In the genomic region with DNA sequence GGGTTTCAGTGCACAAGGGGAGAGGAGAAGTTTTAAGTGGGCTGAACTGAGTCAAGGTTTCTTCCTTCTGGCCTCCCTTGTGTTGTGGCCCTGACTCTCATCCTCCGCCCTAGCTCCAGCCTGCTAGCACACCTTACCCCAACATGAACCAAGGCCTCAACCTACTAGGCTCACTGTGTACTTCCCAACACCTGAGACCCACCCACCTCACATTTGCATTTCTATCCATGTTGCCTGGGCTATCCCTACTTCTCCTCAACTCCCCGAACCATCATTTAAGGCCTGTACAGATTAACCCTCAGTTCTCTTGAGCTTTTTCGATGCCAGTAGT, we compare ENCODE assay signal across 8 mouse cellular contexts. TPM values are rescaled to one million over a fixed set of nuclear protein-coding genes. Genes with fewer than 3 reads are reported as not detected.
DNase-seq lines count a peak whose midpoint lies in the region; ATAC-seq and TF ChIP-seq lines count a peak whose summit lies in the region.

No protein-coding gene starts in this region.

- H3K4me2 ChIP-seq in midbrain, embryonic 12.5 days (replicated peaks), result no peak overlapping the region
- no peak overlapping the region for H3K4me2 ChIP-seq in midbrain, embryonic 16.5 days (ENCODE audit: low read length)
- no peak overlapping the region for H3K4me2 ChIP-seq in forebrain, embryonic 15.5 days (replicated peaks)

- peaks cover 2% of the 10 kb centered on the region; the same call in 1 of the 2 replicates for H3K4me1 ChIP-seq in heart, adult 2 months (ENCODE audit: control insufficient read depth, insufficient read depth, low read length)
- H3K4me1 ChIP-seq in heart, embryonic 10.5 days, result no peaks in the 10 kb centered on the region
- H3K4me1 ChIP-seq in midbrain, embryonic 12.5 days, result no peaks in the 10 kb centered on the region
- H3K4me1 ChIP-seq in midbrain, embryonic 16.5 days (ENCODE audit: control insufficient read depth, insufficient read depth, low read length), result 0 out of 2 replicates have a peak, but pooled peaks cover 2% of the 10 kb centered on the region
- peaks cover 4% of the 10 kb centered on the region; the same call in 1 of the 2 replicates for H3K4me1 ChIP-seq in forebrain, embryonic 15.5 days

- no peak overlapping the region for H3K9ac ChIP-seq in heart, adult 2 months (ENCODE audit: low read depth, low read length)
- H3K9ac ChIP-seq in midbrain, embryonic 12.5 days (replicated peaks), result no peak overlapping the region
- no peak overlapping the region for H3K9ac ChIP-seq in midbrain, embryonic 16.5 days (ENCODE audit: low read depth, low read length)
- no peak overlapping the region for H3K9ac ChIP-seq in forebrain, embryonic 15.5 days (replicated peaks)

- no peaks in the 10 kb centered on the region for H3K27me3 ChIP-seq in heart, adult 2 months (ENCODE audit: control insufficient read depth, insufficient read depth, low read length)
- no peaks in the 10 kb centered on the region for H3K27me3 ChIP-seq in heart, embryonic 10.5 days (ENCODE audit: insufficient read depth, poor library complexity, severe bottlenecking)
- H3K27me3 ChIP-seq in midbrain, embryonic 12.5 days, result no peaks in the 10 kb centered on the region
- no peaks in the 10 kb centered on the region for H3K27me3 ChIP-seq in midbrain, embryonic 16.5 days (ENCODE audit: control insufficient read depth, insufficient read depth, low read depth, low read length)
- H3K27me3 ChIP-seq in forebrain, embryonic 15.5 days, result no peaks in the 10 kb centered on the region

- intact Hi-C loops in heart, adult 2 months (cut with DNase I), result loop anchor here (1.0 kb wide), 1 partner anchor 67 kb away; no protein-coding TSS in a partner anchor

- no peak for TF ChIP-seq POLR2A in heart, adult 2 months (IDR thresholded peaks at IDR 0.05; ENCODE audit: insufficient read depth, low read depth, low read length)

- WGBS in heart, adult 2 months, result 95% methylated on average over 3 of the region's 3 CpGs
- 81% methylated on average over 3 of the region's 3 CpGs for WGBS in heart, embryonic 10.5 days
- 93% methylated on average over 3 of the region's 3 CpGs for WGBS in midbrain, embryonic 12.5 days
- 96% methylated on average over 3 of the region's 3 CpGs for WGBS in midbrain, embryonic 16.5 days
- 95% methylated on average over 3 of the region's 3 CpGs for WGBS in forebrain, embryonic 15.5 days

- DNase-seq in heart, adult 2 months, result no peak
- DNase-seq in heart, embryonic 10.5 days (ENCODE audit: low spot score), result no peak
- DNase-seq in cerebellum, adult 8-10 months, result no peak
- DNase-seq in ovary, postnatal 10 days (ENCODE audit: low spot score), result no peak
- no peak for DNase-seq in testis, postnatal 10 days (ENCODE audit: low spot score)

- H3K4me3 ChIP-seq in heart, adult 2 months, result no peak overlapping the region
- H3K4me3 ChIP-seq in heart, embryonic 10.5 days, result no peak overlapping the region
- no peak overlapping the region for H3K4me3 ChIP-seq in midbrain, embryonic 12.5 days
- H3K4me3 ChIP-seq in midbrain, embryonic 16.5 days (ENCODE audit: low read depth, low read length), result no peak overlapping the region
- no peak overlapping the region for H3K4me3 ChIP-seq in forebrain, embryonic 15.5 days

- no peak for TF ChIP-seq CTCF in heart, adult 2 months (IDR thresholded peaks at IDR 0.05)

- 0 out of 2 replicates have a peak, but pooled peaks have one; percentile 3 for TF ChIP-seq EP300 in heart, adult 2 months (IDR thresholded peaks at IDR 0.05; ENCODE audit: insufficient read depth, low read depth, low read length)

- no peak overlapping the region for H3K27ac ChIP-seq in heart, adult 2 months
- no peak overlapping the region for H3K27ac ChIP-seq in heart, embryonic 10.5 days
- no peak overlapping the region for H3K27ac ChIP-seq in midbrain, embryonic 12.5 days (replicated peaks)
- H3K27ac ChIP-seq in midbrain, embryonic 16.5 days (ENCODE audit: low read length), result no peak overlapping the region
- H3K27ac ChIP-seq in forebrain, embryonic 15.5 days (replicated peaks), result no peak overlapping the region

- H3K79me2 ChIP-seq in heart, adult 2 months (replicated peaks; ENCODE audit: control insufficient read depth, insufficient read depth, low read length), result no peaks in the 10 kb centered on the region

- no peaks in the 10 kb centered on the region for H3K9me3 ChIP-seq in heart, embryonic 10.5 days
- H3K9me3 ChIP-seq in midbrain, embryonic 12.5 days, result no peaks in the 10 kb centered on the region
- no peaks in the 10 kb centered on the region for H3K9me3 ChIP-seq in midbrain, embryonic 16.5 days (replicated peaks; ENCODE audit: control insufficient read depth, low read length, poor library complexity, severe bottlenecking)
- H3K9me3 ChIP-seq in forebrain, embryonic 15.5 days, result no peaks in the 10 kb centered on the region

- peak; percentile 44; the same call in 1 of the 2 replicates for ATAC-seq in midbrain, embryonic 12.5 days (ENCODE audit: low FRiP score, low read depth)
- ATAC-seq in midbrain, embryonic 16.5 days, result no peak
- ATAC-seq in forebrain, embryonic 15.5 days (replicated peaks), result peak; percentile 35; the same call in 1 of the 2 replicates

- H3K36me3 ChIP-seq in heart, adult 2 months (ENCODE audit: control insufficient read depth, insufficient read depth, low read length), result no peaks in the 10 kb centered on the region
- H3K36me3 ChIP-seq in heart, embryonic 10.5 days, result peaks cover 65% of the 10 kb centered on the region
- H3K36me3 ChIP-seq in midbrain, embryonic 12.5 days, result peaks cover 29% of the 10 kb centered on the region
- H3K36me3 ChIP-seq in midbrain, embryonic 16.5 days (ENCODE audit: control insufficient read depth, insufficient read depth, low read length), result peaks cover 2% of the 10 kb centered on the region
- no peaks in the 10 kb centered on the region for H3K36me3 ChIP-seq in forebrain, embryonic 15.5 days

RNA-seq across cellular contexts. Expression of gene Cd180, which starts 51.9 kb away (rescaled TPM):
- 1 to 10 TPM in 1 of 2 experiments, under 1 TPM in 1; 0.32 to 1.6 TPM for total RNA-seq in heart, adult 2 months (2021)
- polyA plus RNA-seq in heart, adult 2 months (2012; rRNA removed), result 0.70 and 1.3 TPM in 2 replicates
- polyA plus RNA-seq in heart, embryonic 10.5 days (2016; fragmentation: Nextera tagmentation; extraction: Ambion mirVana), result 0.34 and 0.58 TPM in 2 replicates
- 0.20 and 0.51 TPM in 2 replicates for polyA plus RNA-seq in midbrain, embryonic 12.5 days (2016; fragmentation: Nextera tagmentation; extraction: Ambion mirVana)
- 0.58 and 0.94 TPM in 2 replicates for polyA plus RNA-seq in midbrain, embryonic 16.5 days (2015; fragmentation: Nextera tagmentation; extraction: Ambion mirVana)
- 0.19 and 0.23 TPM in 2 replicates for polyA plus RNA-seq in forebrain, embryonic 15.5 days (2015; fragmentation: Nextera tagmentation; extraction: Ambion mirVana)
